Mouse (Mus musculus) mesoderm, embryonic 11.5 days (tissue): ENCODE results near the gene Acsbg2.

Experiments
- DNase-seq: peaks from one replicate; pipeline ENCODE4 v3.0.0-alpha.2; 2012; ENCODE audit warnings: low read depth, low spot score

Gene Acsbg2

DNA sequence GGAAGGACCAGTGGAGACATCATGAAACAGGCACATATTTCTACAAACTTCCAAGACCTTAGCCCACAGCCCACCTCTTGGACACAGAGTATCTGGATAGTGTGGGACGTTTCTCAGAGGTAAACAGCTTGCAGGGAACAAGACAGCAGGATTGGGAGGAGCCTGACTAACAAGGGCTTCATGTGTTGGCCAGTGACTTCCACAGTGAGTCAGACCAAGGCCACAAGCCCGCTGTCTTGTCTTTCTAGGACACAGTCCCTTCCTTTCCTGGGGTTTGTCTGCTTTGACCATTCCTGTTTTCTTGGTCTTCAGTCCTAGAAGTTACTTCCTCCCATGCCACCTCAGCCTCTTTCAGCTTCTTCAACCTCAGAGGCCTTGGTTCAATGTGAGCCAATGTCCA lies 50.9 kb downstream of the Acsbg2 start:
- DNase-seq, result no peak

DNA sequence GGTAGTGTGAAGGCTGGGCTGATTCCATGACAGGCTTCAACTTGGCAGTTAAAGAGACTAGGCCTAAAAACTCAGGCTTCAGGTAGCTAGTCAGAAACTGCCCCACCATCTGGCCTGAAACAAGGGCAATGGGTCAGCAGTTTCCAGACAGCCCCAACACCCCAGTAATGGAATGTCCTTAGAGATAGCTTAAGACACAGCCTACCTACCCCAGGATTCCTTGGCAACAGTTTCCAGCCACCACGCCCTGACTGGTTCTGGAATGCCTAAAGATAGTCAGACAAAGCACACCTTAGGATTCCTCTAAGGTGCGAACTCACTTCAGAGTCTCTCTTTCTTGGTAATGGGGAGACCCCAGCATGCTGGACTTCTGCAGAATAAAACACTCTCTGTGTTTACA lies 51.9 kb downstream of the Acsbg2 start:
- DNase-seq, result no peak

DNA sequence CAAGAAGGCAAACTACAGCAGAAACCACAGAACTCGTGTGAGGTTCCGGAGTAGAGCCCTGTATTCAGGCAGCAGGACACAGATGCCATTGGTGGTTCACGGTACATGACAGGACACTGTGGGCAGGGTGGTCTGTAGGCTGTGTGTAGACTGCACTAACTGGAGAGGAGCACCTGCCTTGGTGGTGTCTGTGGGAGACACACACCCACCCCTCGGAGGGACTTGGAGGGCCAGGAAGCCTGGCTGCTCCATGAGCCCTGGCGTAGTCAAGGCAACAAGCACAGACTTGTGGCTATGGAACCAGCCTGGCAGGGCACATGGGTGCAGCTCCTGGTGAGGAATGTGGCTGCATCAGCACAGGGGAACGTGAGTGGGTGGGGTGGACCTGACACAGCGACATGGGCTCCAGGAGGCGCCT lies 54.5 kb downstream of the Acsbg2 start:
- DNase-seq, result no peak

DNA sequence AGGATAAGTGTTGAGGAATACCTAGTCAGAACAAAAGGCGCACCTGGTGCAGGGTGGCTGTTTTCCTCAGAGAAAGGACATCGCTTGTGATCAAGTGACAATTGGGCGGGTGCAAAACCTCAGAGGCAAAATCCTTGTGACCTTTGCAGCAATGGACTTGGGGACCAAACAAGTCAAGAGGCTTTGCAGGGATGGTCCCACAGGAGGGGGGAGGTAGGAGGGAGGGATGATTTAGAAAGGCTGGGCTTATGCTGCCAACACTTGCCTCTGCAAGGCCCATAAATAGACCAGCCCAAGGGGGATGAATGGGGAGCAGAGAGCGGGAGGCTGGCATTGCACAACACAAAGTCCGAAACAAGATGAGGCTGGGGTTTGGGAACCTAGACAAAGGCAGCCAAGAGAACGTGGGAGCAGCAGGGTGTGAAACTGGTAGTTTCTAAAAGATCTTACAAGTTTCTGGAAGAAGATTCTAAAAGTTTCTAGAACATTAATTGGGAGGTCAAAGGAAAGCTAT lies 55.2 kb downstream of the Acsbg2 start:
- no peak for DNase-seq

DNA sequence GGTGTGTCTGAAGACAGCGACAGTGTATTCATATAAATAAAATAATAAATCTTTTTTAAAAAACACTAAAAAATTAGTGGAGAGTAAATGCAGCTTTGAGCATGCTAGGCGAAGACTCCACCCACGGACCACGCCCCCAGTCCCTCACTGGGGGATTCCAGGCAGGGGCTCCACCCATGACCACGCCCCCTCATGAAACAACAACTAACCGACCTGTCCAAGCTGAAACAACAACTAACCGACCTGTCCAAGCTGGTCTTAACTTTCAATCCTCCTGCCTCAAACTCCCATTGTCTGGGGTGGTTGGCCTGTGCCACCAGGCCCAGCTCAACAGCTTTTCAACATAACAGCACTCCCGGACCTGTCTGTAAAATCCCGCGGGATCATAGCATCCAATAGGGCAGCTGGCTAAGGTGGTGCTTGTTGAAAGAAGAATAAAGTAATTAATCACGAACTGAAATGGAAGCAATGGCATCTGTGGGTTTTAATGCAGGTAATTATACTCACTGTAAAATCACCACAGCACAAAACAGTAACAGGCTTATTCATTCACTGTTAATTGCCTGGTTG lies 56.1 kb downstream of the Acsbg2 start:
- DNase-seq, result no peak

DNA sequence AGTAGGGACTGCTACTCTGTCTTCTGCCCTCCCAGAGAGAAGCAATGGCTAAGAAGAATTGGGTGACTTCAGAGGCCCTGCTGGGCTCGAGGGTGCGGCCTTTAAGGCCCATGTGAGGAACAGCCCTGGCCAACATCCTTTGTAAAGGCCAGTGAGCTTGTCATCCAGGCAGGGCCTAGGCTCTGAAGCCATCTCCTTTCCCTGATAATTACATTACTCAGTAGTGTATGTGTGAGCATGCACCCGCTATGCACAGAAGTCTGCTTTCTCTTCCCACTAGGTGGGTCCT lies 59.2 kb downstream of the Acsbg2 start:
- no peak for DNase-seq

DNA sequence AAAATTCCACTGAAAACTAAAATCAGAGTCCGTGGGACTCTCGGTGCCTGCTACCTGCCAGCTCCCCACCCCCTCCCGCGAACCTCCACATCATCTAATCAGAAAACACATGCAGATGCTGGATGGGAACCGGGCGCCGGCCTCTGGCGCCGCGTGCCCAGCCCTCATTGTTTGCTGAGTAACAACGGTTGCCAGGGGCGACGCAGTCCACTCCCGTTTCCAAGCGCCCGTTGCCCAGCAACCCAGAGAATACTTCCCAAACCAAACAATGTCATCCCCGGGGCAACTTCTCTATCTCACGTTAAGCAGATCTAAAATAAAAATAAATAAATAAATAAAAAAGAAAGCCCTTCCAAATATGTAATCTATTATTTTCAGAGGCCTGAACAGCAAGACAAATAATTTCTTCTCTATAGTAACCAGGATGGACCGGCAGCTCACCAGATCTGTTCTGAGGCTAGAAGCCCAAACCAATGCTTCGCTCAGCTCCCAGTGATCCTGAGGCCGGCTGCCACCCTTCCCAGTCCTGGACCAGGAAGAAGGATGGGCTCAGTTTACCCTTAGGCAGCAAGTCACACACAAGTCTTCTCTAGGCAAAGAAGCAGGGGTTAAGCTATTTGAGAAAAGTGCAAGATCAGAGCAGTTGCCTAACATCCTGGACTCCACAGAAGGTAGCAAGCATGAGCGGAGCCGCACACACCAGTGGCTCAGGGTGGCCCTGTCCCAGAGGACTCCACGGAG lies 59.8 kb downstream of the Acsbg2 start:
- peak; percentile 94 for DNase-seq

DNA sequence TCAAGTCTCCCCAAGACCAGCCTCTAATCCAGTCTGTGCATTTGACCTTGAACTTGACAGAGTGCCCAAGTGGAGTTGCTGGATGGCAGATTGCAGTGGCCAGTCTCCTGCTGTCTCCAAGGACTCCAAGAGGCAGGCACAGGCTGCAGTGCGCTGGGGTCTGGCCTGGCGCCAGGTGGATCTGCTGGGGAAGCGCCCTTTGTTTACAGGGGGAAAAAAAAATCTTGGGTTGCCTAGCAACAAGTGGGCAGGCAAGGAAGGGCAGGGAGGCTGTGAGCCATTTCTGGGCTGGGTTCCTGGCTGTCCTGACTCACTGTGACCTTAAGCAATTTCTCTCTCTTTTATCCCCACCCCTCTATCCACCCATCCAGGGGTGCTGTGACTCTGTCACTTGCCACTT lies 64.0 kb downstream of the Acsbg2 start:
- peak; percentile 81 for DNase-seq

DNA sequence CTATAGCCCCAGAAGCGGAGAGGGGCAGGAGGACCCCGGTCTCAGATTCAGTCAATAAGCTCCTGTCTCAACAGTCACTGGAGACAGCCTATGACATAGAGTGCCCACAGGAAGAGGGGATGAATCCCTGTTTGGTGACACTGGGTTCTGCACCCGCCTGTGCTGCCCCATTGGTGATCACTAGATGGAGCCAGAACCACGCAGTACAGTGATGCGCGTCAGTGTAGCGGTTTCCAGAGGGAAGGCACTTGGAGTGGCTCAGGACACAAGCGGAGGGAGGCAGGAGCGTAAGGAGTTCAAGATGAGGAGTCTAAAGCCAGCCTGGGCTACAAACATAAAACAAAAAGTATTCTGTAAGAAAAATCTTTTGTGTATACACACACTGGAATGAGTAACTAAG lies 65.7 kb downstream of the Acsbg2 start:
- DNase-seq, result peak; percentile 83

DNA sequence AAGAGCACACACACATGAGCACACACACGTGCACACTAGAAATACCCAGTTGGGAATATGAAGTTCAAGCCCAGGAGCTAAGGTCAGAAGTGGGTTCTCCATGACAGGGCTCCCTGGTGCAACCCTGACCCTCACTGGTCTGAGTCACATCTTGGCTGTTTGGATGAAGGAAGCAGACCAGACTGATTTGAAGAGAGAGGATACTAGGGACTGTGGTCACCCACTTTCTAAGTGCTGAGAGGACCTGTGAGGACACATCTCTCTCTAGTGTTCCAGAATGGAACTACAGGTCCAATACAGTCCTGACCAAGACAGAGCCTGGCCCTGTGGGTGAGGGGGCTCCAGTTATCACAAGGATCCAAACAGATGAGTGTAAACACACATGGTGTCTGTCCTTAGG lies 68.5 kb downstream of the Acsbg2 start:
- DNase-seq, result no peak

DNA sequence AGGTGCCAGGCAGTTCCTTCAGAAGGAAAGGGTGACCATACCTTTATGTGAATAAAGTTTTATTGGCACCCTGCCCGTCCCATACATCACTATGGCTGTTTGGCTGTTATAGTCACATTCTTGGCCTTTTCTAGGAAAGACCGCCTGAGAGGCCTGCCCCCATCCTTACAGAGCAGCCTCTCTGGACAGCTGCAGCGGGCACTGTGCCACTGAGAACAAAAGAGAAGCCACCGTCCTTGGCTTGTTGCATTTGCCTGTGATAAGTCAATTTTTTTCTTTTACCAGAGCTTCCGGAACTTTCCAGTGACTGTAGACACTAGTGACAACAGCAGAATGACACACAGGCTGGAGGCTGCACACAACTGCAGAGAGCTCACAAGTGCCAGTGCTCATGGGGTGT lies 69.3 kb downstream of the Acsbg2 start:
- DNase-seq, result no peak

DNA sequence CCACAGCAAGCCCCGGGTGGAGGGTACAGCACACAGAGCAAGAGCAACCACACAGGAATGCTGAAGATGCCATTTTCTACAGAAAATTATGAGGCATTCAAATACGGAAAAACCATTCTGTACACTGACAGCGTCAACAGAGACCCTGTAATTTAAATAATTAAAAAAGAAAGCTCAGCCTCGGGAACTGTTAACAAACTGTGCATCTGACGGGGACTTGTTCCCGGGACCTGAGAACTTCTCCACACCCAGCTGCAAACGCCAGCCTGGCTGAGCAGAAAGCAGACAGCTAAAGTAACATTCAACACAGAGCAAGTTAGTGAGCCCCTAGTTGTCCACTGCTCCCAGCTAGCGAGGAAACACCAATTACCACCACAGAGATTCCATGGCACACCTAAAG lies 72.2 kb downstream of the Acsbg2 start:
- no peak for DNase-seq

DNA sequence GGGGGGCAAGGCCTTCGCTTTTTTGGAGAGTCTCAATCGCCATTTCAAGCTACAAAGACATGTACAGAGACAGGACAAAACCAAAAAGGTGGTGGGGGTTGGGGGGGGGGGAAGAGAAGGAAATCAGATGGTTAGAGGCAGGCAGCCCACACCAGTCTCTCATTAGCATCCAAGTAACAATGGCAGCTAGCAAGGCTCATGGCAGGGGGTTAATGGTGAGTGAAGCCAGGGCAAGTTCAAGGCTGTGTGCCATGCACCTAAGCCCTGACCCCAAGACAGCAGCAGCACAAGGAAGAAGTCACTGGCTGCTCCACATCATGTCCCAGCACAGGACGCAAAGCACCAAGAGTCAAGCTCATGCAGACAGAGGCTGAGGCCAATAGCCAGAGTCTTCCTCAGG lies 75.0 kb downstream of the Acsbg2 start:
- no peak for DNase-seq

DNA sequence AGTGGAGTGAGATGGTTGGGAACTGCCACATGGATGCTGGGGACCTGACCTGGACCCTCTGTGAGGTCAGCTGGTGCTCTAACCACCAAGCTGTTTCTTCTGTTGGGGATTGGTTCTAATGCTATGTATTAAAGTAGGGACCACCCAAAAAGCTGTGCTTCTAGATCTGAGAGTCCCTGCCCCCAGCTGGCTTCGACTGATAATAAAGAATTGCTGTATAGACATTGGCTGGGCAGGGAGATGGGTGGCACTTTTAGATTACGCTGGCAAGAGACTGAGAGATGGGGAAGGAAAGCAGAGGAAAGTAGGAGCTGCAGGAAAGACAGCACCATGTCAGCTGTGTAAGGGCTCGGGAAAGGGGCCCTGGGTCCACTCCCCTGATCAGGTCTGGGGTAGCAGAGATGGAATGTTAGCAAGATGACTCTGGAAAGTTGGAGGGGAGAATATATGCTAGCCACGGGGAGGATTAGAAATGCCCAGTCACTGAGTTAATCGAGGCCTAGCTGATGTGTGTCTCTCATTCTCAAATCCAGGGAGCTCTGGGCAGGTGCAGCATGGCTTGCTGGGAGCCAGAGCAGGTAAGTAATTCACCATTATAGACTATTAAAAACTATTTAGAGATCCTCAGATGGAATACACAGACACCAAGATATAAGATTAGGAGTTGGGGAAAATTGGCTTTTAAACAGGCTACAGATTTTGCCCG lies 80.5 kb downstream of the Acsbg2 start:
- DNase-seq, result no peak
